Mouse (Mus musculus) lung, postnatal 14 days (tissue): Measurements from ENCODE around the gene Gm8439.
"Not testable (repeated sequence)": the region's sequence is repeated elsewhere in the genome, so short reads cannot be mapped to it uniquely, and the experiment has no call there.

Experiments
- DNase-seq: peaks from one replicate; pipeline ENCODE4 v3.0.0; 2021

Gm8439 gene

DNA sequence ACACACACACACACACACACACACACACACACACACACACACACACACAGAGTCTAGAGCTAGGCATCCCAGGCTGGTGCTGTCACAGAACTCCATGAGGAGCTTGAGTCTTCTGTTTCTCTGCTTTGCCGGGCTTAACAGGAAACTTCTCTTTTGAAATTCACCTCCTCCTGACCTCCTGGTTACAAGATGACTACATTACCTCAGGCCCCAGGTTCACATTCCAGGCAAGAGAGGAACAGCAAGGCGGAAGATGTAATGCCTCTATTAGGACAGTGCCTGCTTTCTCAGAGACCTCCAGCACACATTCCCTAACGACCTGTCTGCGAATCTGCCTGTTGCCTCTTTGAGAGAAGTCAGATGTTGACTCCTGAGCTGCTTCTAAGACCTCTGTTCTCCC, at the start of gene Gm8439:
Gm8439 (plus strand) TSS at position 301 of the 400 bp plus-strand sequence.
- DNase-seq = no peak

DNA sequence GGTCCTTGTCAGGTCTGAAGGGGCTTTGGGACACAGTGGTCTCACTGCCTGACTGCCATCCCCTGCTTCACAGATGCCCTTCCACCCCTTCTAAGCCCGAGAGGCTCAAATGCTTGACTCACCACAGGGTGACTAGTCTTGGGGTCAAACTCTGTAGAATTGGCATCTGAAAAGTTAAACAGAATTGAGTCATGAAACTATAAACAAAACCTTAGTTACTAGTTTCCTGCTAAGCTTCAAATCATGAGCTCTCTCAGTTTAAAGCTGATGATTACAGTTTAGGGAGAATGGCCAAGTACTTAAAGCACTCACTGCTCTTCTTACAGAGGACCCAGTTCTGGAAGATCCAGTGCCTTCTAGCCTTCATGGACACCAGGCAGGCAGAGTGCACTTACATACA, 43.6 kb upstream of the Gm8439 start:
- DNase-seq = no peak

DNA sequence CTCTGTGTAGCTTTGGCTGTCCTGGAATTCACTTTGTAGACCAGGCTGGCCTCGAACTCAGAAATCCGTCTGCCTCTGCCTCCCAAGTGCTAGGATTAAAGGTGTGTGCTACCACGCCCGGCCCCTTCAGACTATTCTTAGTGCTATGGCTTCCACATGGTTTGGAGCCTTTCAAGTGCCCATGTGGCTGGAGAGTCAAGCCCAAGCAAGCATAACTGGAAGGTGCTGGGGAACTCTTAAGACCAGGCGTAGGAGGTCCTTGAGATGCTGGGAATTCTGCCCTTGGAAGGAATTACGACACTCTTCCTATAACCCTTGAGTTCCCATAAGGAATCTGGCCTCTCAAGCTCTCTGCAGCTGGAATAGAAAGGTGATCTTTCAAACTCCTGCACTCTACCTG, 32.0 kb upstream of the Gm8439 start:
- DNase-seq = peak; percentile 6

DNA sequence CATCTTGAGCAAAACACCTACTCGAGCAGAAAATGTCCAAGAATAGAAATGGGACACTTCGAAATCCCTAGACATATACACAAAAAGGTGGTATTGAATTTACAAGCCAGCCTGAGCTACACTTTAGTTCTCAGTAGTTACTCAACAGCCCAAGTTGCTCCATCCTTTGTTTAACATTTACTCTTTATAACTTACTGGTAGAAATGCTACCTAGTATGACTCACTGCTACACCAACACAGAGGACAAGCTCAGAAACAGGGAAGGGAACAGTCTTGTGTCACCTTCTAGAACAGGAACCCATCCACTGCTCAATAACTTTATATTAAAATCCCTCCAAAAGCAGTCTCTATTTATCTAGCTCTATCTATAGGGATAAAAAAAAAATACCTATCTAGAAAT, 22.8 kb upstream of the Gm8439 start:
- no peak for DNase-seq

DNA sequence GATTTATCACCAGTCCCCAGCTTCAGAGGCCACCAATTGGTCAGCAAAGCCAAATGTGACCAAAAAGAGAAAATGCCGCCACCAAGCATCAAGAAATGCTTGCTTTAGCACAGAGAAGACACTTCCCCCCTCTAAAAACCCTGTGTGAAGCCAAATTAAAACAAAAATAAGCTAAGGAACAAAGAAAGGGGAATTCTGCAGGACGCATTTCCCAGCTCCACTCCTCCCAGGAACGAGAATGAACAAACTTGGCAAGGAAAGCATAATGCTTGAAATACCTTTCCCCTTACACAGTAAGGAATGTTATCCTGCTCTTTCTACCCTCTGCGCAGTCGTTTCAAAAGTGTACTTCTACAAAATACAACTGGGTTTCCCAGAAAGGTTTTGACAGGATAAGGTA, 20.5 kb upstream of the Gm8439 start:
- DNase-seq = peak; percentile 21

DNA sequence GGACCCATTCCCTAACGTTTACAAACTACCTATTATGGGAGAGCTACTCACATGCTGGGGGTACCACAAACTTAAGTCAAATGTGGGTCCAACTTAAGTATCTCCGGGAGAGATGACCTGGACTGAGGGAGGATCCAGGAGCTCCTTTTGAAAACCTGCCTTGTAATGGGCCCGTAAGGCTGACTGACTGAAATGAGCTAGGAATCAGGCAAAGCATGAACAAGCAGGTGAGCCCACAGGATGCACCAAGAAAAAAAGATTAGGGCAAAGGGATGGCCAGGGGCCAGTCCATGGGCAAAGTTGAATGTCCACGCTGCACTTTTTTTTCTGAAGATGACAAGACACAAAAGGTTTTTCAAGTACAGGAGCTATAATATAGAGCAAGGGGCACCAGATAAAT, 19.5 kb upstream of the Gm8439 start:
- DNase-seq = no peak

DNA sequence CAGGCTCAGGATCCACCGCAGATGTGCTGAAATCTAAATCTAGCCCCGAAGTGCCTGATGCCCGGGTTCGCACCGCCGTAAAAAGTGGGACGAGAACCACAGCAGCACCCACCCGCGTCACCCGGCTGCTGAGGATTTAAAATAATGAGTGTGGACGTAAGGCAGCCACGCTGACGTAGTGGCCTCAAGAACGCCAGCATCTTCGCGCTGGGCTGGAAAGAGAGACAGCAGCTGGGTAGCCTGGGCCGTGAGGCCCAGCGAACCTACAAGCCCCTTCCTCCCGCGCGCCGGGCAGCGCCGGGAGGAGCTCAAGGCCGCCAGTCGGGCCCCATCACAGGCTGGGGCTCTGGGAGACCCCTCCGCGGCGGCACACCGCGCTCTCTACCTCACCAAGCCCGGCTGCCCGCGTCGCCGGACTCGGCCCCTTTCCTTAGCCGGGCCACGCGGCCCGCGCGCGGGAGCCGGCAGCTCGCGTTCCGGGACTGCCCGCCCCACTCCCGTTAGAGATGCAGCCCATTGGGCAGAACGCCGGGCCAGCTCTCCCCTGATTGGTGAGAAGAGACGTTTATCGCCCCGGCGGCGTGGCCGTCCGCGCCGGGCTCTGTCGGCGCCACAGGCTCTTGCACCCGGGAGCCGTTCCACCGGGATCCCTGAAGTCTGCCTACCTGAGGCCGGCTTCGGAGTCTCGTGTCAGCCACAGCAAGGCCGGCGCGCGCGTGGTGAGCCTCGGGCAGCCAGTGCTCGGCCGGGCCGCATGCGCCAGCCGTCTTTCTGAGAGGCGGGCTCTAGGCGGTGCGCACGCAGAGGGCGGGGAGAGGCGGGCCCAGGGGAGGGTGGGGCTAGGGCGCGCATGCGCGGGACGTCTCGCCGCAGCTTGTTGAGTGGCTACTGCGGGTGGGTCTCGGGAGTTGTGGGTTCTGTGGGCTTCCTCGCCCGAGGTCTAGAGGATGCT, 18.8 kb upstream of the Gm8439 start, which contains the start of gene Ctps:
Ctps (minus strand) TSS at position 791 of the 952 bp plus-strand sequence.
- peak; percentile 94 for DNase-seq

DNA sequence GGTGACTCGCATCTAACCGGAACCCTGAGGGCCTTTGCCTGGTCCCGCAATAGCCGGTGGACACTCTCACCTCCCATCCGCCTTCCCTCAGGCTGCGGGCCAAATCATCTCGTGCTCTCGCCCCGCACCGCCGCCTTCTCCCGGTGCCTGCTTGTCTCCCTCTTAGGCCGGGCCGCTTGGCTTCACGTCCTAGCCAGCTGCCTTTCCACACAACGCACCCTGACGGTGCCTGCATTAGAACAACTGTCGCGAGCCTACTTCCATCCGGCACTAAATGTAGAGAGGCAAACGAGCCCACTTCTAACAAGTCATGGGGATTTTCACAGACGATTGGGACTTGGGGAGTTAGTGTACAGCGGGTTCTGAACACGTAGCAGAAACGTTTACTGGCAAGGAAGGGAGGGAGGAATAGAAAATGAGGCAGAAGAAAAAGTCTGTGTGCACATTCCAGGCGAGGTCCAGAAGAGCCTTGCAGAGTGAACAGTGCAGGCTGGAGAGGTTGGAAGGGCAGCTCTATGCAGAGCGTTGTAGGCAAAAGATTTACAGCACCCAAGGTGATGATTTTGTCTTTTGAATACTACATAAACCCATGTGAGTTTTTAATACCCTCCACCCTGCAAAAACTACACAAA, 18.0 kb upstream of the Gm8439 start:
- no peak for DNase-seq

DNA sequence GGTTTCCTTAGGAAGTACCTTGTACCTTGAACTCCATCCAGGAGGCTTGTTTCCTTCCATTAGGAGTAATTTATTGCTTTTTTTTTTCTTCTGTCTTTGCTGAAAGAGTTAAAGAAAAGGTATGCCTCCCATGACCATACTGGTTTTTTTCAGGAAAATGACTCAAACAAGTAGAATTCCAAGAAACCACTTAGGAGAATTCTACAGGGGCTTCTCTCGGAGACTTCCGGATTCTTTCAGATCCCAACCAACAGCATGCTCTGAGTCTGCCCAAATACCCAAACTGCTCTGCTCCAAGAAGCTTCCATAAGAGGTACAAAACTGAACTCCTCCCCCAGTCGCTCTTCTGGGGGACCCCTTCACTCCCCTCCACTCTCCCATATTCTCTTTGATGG, 17.5 kb upstream of the Gm8439 start:
- no peak for DNase-seq

DNA sequence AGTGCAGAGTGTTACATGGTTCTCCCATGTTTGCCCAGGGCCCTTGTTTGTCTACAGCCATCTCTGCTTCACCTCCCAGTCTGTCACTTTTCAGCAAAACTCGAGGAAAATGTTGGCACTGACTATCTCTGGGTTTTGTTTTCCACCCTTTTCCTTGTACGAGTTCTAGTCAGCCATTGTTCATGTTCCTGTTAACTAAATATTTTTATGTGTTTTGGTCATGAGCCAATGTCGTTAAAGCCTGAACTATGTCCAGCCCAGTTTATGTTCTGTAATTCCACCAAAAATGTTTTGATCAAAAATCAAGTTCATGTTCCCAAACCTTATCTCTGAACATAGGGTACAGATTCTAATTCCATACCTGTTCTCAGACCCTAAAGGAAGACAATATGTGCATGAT, 16.9 kb upstream of the Gm8439 start:
- no peak for DNase-seq

DNA sequence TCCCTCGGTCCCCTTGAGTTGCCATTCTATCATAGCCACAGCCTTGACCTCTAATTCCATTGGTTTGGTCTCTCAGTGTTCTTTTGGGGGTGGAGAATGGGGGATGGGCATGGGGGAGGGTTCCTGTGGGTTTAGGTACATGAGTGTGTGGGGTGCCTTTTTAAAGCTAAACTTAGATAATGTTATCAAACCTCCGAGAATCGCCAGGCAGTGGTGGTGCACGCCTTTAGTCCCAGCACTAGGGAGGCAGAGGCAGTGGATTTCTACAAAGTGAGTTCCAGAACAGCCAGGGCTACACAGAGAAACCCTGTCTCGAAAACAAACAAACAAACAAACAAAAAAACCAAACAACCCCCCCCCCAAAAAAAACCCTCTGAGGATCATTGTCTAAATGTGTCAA, 7.7 kb upstream of the Gm8439 start:
- DNase-seq = no peak

DNA sequence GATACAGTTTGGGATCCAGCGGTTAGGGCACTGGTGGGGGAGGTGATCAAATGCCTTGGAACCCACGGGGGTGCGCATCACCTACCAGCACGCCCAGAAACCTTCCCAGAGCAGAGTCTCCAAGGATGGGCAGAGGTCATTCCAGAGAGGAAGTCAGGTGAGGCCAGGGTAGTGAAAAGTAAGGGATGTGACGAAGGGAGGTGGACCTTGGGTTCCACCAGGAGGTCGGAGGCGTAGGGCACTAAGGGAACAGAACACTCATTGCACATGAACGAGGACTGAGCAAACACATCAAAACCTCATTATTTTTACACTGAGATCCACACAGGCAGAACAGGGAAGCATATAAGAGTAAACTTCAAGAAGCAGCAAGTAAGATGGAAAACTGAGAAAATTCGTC, 6.8 kb upstream of the Gm8439 start:
- no peak for DNase-seq

DNA sequence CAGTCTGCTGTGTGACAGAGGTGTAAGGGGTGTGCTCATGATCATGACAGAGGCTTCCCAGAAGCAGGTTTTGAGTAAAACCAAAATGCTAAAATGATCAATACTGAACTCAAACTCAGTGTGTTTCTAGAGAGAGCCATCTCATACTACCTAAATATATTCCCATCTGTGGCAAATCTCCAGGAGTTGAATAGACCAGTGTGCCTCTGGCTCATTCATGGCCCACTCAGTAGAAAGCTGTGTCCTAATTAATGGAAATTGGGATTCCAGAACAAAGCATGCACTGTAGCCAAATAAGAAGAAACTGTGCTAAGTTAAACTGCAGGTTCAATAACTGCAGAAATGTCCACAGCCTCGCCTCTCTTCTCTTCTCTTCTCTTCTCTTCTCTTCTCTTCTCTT, 1.6 kb upstream of the Gm8439 start:
- DNase-seq = no peak

DNA sequence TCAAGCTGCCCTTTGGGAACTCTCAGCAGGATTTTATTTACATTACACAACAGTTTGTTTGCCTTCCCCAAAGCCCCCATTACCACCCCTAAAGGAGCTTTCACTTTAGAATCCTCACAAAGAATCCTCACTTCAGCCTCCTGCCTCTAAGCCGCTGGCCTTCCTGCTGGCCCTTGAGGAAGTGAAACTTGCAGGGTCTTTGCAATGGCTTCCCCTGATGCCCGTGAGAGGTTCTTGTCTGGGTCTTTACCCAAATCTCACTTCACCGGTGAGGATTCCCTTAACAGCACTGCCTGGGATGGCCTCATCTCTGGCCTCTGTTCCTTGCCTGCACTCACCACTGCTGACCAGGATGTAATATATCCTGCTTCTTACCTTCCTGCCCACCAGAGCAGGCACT, 525 bp downstream of the Gm8439 start:
- DNase-seq = no peak

DNA sequence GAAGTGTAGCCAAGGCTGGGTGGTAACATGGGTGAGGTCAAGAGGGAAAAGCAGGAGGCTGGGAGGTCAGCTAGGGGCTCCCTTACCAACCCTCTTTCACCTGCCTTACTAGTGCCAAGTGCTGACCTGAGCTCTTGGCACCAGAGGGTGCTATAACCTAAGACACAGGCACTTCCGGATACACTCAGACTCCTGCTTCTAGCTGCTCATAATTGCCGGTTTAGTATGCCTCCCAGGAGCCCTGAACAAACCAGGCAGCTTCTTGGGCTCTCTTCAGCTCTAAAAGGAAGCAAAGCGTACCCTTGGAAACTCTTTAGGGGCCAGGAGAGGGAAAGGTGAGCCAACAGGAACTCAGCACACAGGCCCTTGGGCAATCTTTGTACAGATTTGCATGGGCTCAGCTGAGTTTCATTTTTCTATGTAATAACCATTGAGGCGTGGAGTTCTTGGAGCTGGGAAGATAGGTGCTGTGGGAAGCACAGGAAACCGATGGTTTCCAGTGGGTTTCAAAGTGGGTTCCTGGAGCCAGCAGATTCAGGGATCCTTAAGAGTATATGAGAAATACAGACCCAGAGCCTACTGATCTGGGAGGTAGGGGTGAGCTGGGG, 1.4 kb downstream of the Gm8439 start:
- peak; percentile 63 for DNase-seq

DNA sequence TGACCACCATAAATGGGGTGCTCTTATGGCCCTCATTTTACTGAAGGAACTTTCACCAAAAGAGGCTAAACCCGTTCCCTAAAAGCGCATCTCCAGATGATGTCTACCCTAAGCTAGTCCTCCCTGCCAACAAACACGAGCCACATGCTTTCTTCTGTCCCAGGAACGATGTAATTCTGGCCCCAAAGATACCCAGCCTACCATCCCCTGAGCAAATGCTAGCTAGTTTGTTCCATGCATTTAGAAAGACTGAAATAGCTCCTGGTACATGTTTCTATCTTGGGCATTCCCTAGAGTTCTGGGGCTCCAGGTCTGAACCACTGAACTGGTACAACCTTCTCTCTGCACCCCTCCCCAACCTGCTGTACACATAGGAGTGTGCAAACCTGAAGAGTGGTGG, 2.4 kb downstream of the Gm8439 start:
- no peak for DNase-seq

DNA sequence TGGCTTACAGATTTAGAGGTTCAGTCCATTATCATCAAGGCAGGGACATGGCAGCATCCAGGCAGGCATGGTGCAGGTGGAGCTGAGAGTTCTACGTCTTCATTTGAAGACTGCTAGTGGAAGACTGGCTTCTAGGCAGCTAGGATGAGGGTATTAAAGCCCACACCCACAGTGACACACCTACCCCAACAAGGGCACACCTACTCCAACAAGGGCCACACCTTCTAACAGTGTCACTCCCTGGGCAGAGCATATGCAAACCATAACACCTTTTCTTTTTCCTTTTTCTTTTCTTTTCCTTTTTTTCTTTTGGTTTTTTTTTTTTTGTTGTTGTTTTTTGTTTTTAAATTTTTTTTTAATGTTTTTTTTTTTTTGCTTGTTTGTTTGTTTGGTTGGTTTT, 7.7 kb downstream of the Gm8439 start:
- not testable (repeated sequence) for DNase-seq

DNA sequence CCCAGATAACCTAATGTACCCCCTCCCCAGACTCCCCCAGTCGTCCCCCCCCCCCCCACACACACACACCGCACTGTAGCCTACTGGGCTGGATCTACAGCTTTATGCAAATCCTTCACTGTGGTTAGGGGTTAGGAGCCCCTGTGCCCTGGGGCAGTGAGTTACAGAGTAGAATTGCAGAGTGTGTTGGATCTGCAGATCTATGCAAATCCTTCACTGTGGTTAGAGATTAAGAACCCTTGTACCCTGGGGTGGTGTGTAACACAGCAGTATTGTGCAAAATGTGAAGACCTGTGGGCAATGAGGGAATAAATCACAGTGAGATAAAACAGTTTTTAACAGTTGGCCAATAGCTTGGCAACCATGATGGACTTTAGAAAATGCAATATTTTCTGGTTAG, 10.4 kb downstream of the Gm8439 start:
- DNase-seq = no peak

DNA sequence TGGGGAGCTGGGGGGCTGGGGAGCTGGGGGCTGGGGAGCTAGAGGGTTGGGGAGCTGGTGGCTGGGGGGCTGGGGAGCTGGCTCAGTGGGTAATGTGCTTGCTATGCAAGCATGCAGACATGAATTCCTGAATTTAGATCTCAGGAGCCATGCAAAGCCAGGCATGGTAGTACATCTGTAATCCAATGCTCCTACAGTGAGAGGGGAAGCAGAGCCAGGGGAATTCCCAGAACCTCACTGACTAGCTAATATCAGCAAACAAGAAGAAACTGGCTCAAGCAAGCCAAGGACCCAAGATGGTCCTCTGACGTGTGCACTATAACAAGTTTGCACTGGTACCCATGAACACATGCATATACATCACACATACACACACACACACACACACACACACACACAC, 13.2 kb downstream of the Gm8439 start:
- no peak for DNase-seq

DNA sequence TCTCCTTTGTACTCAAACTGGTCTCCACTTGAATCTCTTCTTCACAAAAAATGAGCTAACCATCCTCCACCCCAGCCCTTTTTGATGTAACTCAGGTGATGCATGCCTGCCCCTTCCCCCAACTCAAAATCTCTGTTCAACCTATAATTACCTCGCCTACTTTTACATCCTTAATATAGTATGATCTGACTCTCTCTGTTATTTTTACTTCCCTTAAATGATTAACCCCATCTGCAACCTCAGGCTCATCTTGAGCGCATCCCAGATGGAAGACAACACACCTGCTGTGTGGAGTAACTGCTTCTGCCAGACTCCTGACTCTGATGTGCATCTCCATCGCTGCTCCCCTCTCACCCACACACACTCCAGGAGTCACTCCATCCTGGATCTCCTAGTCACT, 14.1 kb downstream of the Gm8439 start:
- no peak for DNase-seq

DNA sequence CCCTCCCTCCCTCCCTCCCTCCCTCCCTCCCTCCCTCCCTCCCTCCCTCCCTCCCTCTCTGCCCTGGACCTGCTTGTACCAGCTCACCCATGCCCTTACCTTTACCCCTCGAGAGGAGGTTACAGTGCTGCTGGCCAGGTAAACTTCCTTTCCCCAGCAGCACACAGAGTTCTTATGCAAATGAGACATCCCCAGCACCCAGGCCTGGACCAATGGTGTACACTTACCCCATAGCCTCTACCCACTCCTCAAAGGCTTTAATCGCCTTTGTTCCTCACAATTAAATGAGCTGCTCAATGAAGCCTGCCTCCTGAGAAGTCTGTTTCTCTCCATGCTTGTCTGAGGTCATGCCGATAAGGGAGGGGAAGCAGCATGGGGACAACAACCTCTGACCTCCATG, 18.4 kb downstream of the Gm8439 start:
- DNase-seq = no peak

DNA sequence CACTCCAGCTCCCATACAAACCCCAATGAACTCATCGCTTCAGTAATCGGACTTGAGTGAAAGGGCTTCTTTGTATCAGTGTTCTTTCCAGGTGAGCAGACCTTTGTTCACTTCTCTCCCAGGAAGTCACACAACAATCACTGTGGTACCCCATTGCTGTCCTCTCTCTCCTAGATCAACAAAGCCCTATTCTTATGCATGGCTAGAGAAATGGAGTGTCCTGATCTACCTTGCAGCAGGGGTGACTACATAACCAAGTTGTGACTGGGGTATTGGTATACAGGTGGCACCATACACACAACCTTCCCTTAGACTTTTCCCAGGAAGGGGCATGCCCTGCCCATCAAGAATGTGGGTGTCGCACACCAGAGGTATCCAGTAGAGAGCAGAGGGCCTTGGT, 22.5 kb downstream of the Gm8439 start:
- DNase-seq = no peak

DNA sequence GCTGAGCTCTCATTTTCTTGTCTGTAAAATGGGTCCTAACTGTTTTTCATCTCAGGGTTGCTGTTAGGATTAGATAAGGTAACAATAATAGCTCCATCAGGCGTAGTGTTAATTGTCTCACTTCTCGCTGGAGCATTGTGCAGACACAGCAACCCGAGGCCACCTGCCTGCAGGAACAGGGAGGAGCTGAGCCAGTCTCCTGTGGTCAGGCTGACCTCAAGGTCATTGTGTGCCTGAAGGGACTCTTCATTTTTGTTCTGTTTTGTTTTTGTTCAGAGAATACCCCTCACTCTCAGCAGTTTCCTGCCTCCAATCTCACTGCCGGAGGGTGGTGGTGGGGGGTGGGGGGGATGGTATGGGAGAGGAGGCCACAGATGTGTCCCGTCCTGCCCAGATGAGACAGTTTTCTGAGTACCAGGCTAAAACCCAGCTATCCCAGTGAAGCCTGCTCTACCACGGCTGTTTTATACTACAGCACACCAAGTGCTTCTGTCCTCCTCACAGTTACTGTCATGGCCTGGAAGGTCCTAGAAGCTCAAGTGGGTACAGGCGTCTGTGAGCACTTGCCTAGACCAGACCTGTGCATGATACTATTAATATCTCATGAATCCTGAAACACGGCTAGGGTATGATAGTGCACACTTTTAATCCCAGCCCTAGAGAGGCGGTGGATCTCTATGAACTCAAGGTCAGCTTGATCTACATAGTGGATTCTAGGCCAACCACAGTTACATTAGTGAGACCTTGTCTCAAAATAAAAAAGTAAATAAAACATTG, 23.9 kb downstream of the Gm8439 start:
- no peak for DNase-seq
